Mouse (Mus musculus): ENCODE measurements around the gene Rsbn1.

GRCm38 (mm10) chr3:103867424-103867971, 46.4 kb upstream of the Rsbn1 start:
- TF ChIP-seq CTCF (IDR thresholded peaks at IDR 0.05; ENCODE audit: insufficient read depth, low read depth, low read length) (no peak), POLR2A (IDR thresholded peaks at IDR 0.05; ENCODE audit: insufficient read depth, low read depth, low read length) (no peak)

All from olfactory bulb, adult 2 months (tissue).